Mouse (Mus musculus) midbrain, embryonic 15.5 days (tissue): Measurements from ENCODE around the gene G430095P16Rik. TPM values are rescaled to one million over a fixed set of nuclear protein-coding genes. Genes with fewer than 3 reads are reported as not detected.

Experiments used
- ATAC-seq: fragments of 200-750 bp; cut with Nextera tagmentation; replicated peaks from 2 replicates; pipeline ENCODE4 v1.8.0; 2017; ENCODE audit warnings: moderate TSS enrichment
- H3K27ac ChIP-seq: fragments of 300-500 bp; sonication (generic); 2 replicates; pipeline ENCODE4 v1.5.1; 2015; ENCODE audit warnings: mild to moderate bottlenecking, inconsistent platforms
- H3K27me3 ChIP-seq: fragments of 300-500 bp; sonication (generic); replicated peaks from 2 replicates; pipeline ENCODE4 v1.6.1; 2015; ENCODE audit warnings: inconsistent platforms
- H3K36me3 ChIP-seq: fragments of 300-500 bp; sonication (generic); replicated peaks from 2 replicates; pipeline ENCODE4 v1.6.1; 2015; ENCODE audit warnings: inconsistent platforms
- H3K4me1 ChIP-seq: fragments of 300-500 bp; sonication (generic); 2 replicates; pipeline ENCODE4 v1.6.1; 2015; ENCODE audit warnings: inconsistent platforms
- H3K4me2 ChIP-seq: fragments of 300-500 bp; sonication (generic); 2 replicates; pipeline ENCODE4 v1.6.1; 2015; ENCODE audit warnings: inconsistent platforms, mild to moderate bottlenecking, moderate library complexity
- H3K4me3 ChIP-seq: fragments of 300-500 bp; sonication (generic); 2 replicates; pipeline ENCODE4 v1.5.1; 2015; ENCODE audit warnings: mild to moderate bottlenecking, inconsistent platforms
- H3K9ac ChIP-seq: fragments of 300-500 bp; sonication (generic); 2 replicates; pipeline ENCODE4 v1.6.1; 2015; ENCODE audit warnings: mild to moderate bottlenecking, inconsistent platforms
- H3K9me3 ChIP-seq: fragments of 300-500 bp; sonication (generic); 2 replicates; pipeline ENCODE4 v1.6.1; 2016; ENCODE audit warnings: inconsistent platforms
- WGBS: fragments of 180-500 bp; shearing (Covaris S2); methylation state at CpG from one replicate; pipeline ENCODE4 v1.1.7; 2015; ENCODE audit warnings: mixed read lengths; 5-methylcytosine and 5-hydroxymethylcytosine counted together
- polyA plus RNA-seq: library from polyadenylated mRNA; unstranded; fragments of >200 nt; fragmentation: Nextera tagmentation; extraction: Ambion mirVana; gene quantifications from 2 replicates; pipeline ENCODE4 v1.2.1, GENCODE M21; 2015

The G430095P16Rik gene
- polyA plus RNA-seq, 1 experiment from 2014 or later = 0.97 TPM

DNA sequence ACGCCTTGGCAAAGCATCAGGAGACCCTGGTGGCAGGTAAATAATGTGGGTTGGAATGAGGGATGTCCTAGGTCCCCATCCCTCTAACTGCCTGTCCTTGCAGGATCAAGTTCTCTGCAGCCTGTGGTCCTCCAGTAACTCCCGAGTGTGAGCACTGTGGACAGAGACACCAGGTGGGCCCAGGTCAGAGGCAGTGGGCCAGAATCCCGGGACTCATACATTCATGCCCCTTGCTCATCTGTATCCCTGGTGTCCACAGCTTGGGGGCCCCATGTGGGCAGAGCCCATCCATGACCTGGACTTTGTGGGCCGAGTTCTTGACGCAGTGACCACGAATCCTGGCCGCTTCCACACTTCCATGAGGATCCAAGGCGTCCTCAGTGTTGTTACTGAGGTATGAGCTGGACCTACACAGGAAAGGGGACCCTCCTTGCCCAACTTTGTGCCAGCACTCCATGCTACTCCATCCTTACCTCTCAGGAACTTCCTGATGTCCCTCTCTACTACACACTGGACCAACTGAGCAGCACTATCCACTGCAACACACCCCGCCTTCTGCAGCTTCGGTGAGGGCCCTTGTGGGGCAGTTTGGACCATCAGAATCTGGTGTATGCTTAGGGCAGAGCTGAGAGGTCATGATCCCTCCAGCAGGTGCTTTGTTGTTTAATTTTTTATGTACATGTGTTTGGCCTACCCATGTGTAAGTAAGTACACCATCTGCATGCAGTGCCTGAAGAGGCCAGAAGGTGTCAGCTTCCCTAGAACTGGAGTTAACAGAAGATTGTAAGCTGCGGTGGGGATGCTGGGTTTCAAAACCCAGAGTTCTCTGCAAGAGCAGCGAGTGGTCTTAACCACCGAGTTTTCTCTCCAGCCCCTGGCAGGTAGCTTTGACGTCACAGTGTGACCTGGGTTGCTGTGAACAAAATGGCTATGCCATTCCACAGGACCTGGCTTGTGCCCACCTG is 25.4 kb upstream of the G430095P16Rik start:
- peaks cover 5% of the 10 kb centered on the region; the same call in 1 of the 2 replicates for H3K4me1 ChIP-seq
- no peak overlapping the region for H3K4me2 ChIP-seq
- H3K9ac ChIP-seq = no peak overlapping the region
- H3K27ac ChIP-seq = no peak overlapping the region
- 87% methylated on average over 14 of the region's 14 CpGs for WGBS
- peaks cover 16% of the 10 kb centered on the region for H3K27me3 ChIP-seq
- peaks cover 27% of the 10 kb centered on the region; the same call in 1 of the 2 replicates for H3K36me3 ChIP-seq
- no peak for ATAC-seq
- H3K9me3 ChIP-seq = no peaks in the 10 kb centered on the region
- no peak overlapping the region for H3K4me3 ChIP-seq

DNA sequence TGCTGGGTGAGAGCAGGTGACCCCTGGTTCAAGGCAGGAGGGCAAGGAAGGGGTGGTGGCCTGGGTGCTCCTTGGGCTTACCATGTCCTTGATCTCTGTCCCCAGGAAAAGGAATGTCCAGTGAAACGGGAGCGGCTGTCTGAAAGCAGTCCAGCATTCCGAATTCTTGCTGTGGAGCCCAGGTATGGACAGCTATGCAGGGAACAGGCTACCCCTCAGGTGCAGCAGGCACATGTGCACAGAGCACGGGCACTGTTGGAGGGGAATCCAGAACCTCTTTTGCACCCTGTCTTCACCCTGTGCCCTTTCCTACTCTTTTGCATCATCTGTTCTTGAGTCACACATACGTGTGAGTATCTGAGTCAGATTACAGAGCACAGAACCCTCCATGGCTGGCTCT is 24.5 kb upstream of the G430095P16Rik start:
- no peak for ATAC-seq

DNA sequence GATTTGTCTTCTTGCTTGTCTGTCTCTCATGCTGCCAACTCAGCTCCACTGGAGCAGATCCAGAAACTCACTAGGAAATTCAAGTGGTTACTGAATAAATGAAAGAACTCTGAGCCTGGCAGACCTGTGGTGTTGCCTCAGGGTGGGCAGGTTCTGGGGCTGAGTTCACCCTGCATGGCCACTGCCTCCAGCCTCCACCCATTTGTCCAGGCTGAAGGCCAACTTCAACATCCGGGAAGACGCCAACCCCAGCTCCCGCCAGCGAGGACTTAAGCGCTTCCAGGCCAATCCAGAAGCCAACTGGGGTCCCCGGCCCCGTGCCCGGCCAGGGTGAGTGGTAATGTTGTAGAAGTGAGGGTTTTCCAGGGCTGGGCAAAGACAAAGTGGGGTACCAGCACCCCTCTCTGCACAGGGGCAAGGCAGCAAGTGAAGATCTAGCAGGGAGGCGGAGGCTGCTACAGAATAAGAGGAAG is 23.8 kb upstream of the G430095P16Rik start:
- Histone ChIP-seq H3K9me3 (no peaks in the 10 kb centered on the region), H3K4me2 (no peak overlapping the region), H3K36me3 (peaks cover 24% of the 10 kb centered on the region; the same call in 1 of the 2 replicates), H3K27me3 (peaks cover 30% of the 10 kb centered on the region), H3K4me3 (no peak overlapping the region), H3K27ac (peak overlapping the region; percentile 17; the same call in 1 of the 2 replicates), H3K4me1 (peaks cover 5% of the 10 kb centered on the region; the same call in 1 of the 2 replicates), H3K9ac (no peak overlapping the region)
- 87% methylated on average over 9 of the region's 9 CpGs for WGBS
- ATAC-seq = no peak

More for the DNA sequence above, 24.5 kb upstream of the G430095P16Rik start:
- no peak overlapping the region for H3K4me2 ChIP-seq
- no peaks in the 10 kb centered on the region for H3K9me3 ChIP-seq
- H3K27me3 ChIP-seq = peaks cover 24% of the 10 kb centered on the region
- peaks cover 26% of the 10 kb centered on the region; the same call in 1 of the 2 replicates for H3K36me3 ChIP-seq
- WGBS = 94% methylated on average over 5 of the region's 5 CpGs
- H3K9ac ChIP-seq = no peak overlapping the region
- peaks cover 5% of the 10 kb centered on the region; the same call in 1 of the 2 replicates for H3K4me1 ChIP-seq
- no peak overlapping the region for H3K27ac ChIP-seq
- no peak overlapping the region for H3K4me3 ChIP-seq

DNA sequence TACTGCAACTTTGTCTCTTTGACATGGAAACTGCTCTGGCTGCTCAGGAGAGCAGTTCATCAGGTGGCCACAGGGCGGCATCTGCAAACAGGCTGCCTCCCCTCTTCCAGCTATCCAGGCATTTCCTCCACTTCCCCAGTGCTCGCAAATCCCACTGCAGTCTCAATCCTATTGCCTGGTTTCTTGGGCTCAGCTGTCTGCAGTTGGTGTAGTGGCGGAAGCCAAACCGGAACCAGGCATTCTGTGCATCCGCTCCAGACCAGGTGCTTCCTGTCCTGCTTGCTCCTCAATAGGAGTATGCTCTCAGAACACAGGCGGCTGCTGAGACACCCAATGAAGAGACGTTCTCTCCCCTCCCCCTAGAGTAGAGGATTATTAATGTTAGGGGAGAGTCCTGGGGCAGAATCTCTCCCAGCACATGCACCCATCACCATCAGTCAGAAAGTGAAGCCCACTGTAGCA is 22.9 kb upstream of the G430095P16Rik start:
- ATAC-seq = peak; percentile 31; the same call in 1 of the 2 replicates
- H3K4me3 ChIP-seq = no peak overlapping the region
- 50% methylated on average over 7 of the region's 7 CpGs for WGBS
- H3K9me3 ChIP-seq = no peaks in the 10 kb centered on the region
- 0 out of 2 replicates have a peak overlapping the region, but pooled peaks have one; percentile 13 for H3K27ac ChIP-seq
- peaks cover 13% of the 10 kb centered on the region; the same call in 1 of the 2 replicates for H3K4me1 ChIP-seq
- H3K27me3 ChIP-seq = peaks cover 37% of the 10 kb centered on the region
- H3K4me2 ChIP-seq = no peak overlapping the region
- H3K9ac ChIP-seq = no peak overlapping the region
- H3K36me3 ChIP-seq = peaks cover 24% of the 10 kb centered on the region; the same call in 1 of the 2 replicates

- Histone ChIP-seq H3K4me2 (no peak overlapping the region), H3K4me3 (no peak overlapping the region), H3K9me3 (no peaks in the 10 kb centered on the region), H3K4me1 (peaks cover 19% of the 10 kb centered on the region), H3K27ac (0 out of 2 replicates have a peak overlapping the region, but pooled peaks have one; percentile 13), H3K27me3 (peaks cover 43% of the 10 kb centered on the region), H3K9ac (no peak overlapping the region), H3K36me3 (peaks cover 18% of the 10 kb centered on the region; the same call in 1 of the 2 replicates)
- no peak for ATAC-seq
- WGBS = 88% methylated on average over 5 of the region's 5 CpGs
Measured at GRCm38 (mm10) chr8:84700526-84700925, 22.3 kb upstream of the G430095P16Rik start.

GRCm38 (mm10) chr8:84700941-84701911 is 21.6 kb upstream of the G430095P16Rik start, which contains the start of gene Lyl1:
Gene Lyl1, plus strand, starts transcription at chr8:84701457.
- ATAC-seq = no peak
- H3K9ac ChIP-seq = no peak within 1 kb of the TSS
- H3K4me1 ChIP-seq = peaks cover 22% of the 10 kb centered on the region
- H3K4me2 ChIP-seq = peak within 1 kb of the TSS; percentile 9; the same call in 1 of the 2 replicates
- H3K9me3 ChIP-seq = no peaks in the 10 kb centered on the region
- H3K4me3 ChIP-seq = no peak within 1 kb of the TSS
- peaks cover 45% of the 10 kb centered on the region for H3K27me3 ChIP-seq
- H3K36me3 ChIP-seq = peaks cover 15% of the 10 kb centered on the region; the same call in 1 of the 2 replicates
- 0 out of 2 replicates have a peak within 1 kb of the TSS, but pooled peaks have one; percentile 13 for H3K27ac ChIP-seq
- WGBS = 15% methylated on average over 32 of the region's 34 CpGs

- no peak for ATAC-seq
- H3K4me1 ChIP-seq = peaks cover 32% of the 10 kb centered on the region
- peaks cover 10% of the 10 kb centered on the region; the same call in 1 of the 2 replicates for H3K36me3 ChIP-seq
- no peaks in the 10 kb centered on the region for H3K9me3 ChIP-seq
- H3K27me3 ChIP-seq = peaks cover 56% of the 10 kb centered on the region
- H3K4me2 ChIP-seq = no peak overlapping the region
- H3K27ac ChIP-seq = no peak overlapping the region
- 80% methylated on average over 9 of the region's 9 CpGs for WGBS
- no peak overlapping the region for H3K9ac ChIP-seq
- no peak overlapping the region for H3K4me3 ChIP-seq
Measured at GRCm38 (mm10) chr8:84702561-84702960, 20.2 kb upstream of the G430095P16Rik start.

DNA sequence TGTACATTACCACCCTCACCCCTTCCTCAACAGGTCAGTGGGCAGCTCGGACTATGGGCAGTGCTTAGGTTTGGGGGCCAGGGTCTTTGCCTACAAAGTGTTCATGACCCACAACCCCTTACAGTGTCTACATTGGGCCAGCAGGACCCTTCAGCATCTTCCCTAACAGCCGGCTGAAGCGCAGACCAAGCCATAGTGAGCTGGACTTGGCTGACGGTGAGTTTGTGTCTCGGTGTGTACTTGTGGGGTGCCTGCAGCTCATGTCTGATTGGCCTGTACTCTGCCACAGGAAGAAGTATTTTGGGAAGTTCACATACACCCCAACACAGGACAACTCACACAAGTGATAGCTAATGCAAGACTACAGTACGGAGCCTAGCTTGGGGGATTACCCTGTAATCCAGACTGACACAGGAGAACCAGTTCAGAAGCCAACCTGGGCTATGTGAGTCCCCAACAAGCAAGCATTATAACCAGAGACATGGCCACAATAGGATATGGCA is 19.8 kb upstream of the G430095P16Rik start:
- H3K9me3 ChIP-seq = no peaks in the 10 kb centered on the region
- no peak overlapping the region for H3K4me2 ChIP-seq
- H3K4me1 ChIP-seq = peaks cover 37% of the 10 kb centered on the region
- H3K27ac ChIP-seq = no peak overlapping the region
- no peak overlapping the region for H3K4me3 ChIP-seq
- H3K9ac ChIP-seq = no peak overlapping the region
- WGBS = 85% methylated on average over 6 of the region's 6 CpGs
- no peak for ATAC-seq
- peaks cover 6% of the 10 kb centered on the region; the same call in 1 of the 2 replicates for H3K36me3 ChIP-seq
- peaks cover 60% of the 10 kb centered on the region for H3K27me3 ChIP-seq

GRCm38 (mm10) chr8:84703466-84704249 is 19.1 kb upstream of the G430095P16Rik start:
- peaks cover 3% of the 10 kb centered on the region; the same call in 1 of the 2 replicates for H3K36me3 ChIP-seq
- H3K4me1 ChIP-seq = peaks cover 41% of the 10 kb centered on the region
- WGBS = 13% methylated on average over 38 of the region's 38 CpGs
- H3K4me2 ChIP-seq = peak overlapping the region; percentile 30
- H3K9ac ChIP-seq = no peak overlapping the region
- H3K27me3 ChIP-seq = peaks cover 63% of the 10 kb centered on the region
- no peak for ATAC-seq
- no peak overlapping the region for H3K27ac ChIP-seq
- no peaks in the 10 kb centered on the region for H3K9me3 ChIP-seq
- H3K4me3 ChIP-seq = peak overlapping the region; percentile 9; the same call in 1 of the 2 replicates

DNA sequence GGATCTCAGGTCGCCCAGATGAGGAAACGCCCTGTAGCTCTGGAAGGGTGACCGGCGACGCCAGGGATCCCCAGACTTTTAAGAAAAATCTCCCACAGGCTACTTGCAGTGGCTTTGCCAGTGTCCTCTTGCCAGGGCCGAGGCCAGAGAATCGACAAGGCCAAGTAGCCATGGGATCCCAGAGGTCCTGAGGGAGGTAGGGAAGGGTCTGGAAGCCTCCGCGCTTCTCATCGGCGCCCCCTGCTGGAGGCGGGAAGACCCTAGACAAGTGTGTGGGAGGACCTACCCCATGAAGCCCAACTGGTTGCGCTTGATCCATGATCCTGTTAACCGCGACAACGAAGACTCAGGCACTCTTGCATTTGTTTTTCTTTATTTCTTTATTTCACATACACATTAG is 18.5 kb upstream of the G430095P16Rik start:
- H3K9ac ChIP-seq = no peak overlapping the region

More for the DNA sequence above, 18.5 kb upstream of the G430095P16Rik start:
- H3K9me3 ChIP-seq = no peaks in the 10 kb centered on the region
- no peak for ATAC-seq
- peak overlapping the region; percentile 36; the same call in 1 of the 2 replicates for H3K4me2 ChIP-seq
- peaks cover 68% of the 10 kb centered on the region for H3K27me3 ChIP-seq
- H3K4me1 ChIP-seq = peaks cover 48% of the 10 kb centered on the region
- H3K27ac ChIP-seq = no peak overlapping the region
- 3% methylated on average over 16 of the region's 16 CpGs for WGBS
- no peaks in the 10 kb centered on the region; the same call in 1 of the 2 replicates for H3K36me3 ChIP-seq
- 0 out of 2 replicates have a peak overlapping the region, but pooled peaks have one; percentile 9 for H3K4me3 ChIP-seq
